Mouse (Mus musculus) brain, embryonic 14.5 days (tissue): ENCODE measurements around the gene Card9.

Experiments used
- CTCF ChIP-seq: fragments of 200-500 bp; IDR thresholded peaks from 2 replicates; pipeline ENCODE4 v1.5.1; 2012; ENCODE audit warnings: inconsistent platforms, mild to moderate bottlenecking, moderate library complexity, borderline replicate concordance; ENCODE audit not compliant: insufficient read depth, insufficient read length; ENCODE audit errors: extremely low read depth
- POLR2A ChIP-seq: fragments of 200-500 bp; IDR thresholded peaks from 2 replicates; pipeline ENCODE4 v1.6.1; 2012; ENCODE audit warnings: mild to moderate bottlenecking, inconsistent platforms, borderline replicate concordance; ENCODE audit not compliant: poor library complexity, insufficient read depth, insufficient read length, severe bottlenecking; ENCODE audit errors: extremely low read depth

DNA sequence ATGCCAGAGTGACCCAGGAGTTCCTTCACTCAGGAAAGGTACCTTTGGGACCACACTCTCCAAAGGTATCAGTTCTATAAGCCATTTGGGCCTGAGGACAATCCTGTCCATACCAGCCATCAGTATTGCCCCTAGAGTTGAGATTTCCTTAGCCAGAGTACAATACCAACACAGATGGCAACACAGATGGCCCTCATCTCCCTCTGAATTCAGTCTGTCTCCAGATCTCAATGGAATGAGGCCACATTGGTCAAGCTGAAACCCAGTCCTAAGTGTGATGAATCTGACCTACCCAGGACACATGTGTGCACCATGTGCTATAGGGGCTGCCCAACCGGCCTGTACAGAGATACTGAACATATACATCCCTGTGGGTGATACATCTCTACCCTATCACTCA is 41.5 kb upstream of the Card9 start:
- TF ChIP-seq POLR2A: no peak
- TF ChIP-seq CTCF: no peak
